Mouse (Mus musculus) embryonic facial prominence, embryonic 15.5 days (tissue): ENCODE measurements at regions not wholly inside any gene's neighbourhood (a gene's known extent, or its start where the extent isn't known, plus 50 kb on each side); places are given as distances from the start of the nearest gene placed in this dataset.

Experiments used
- ATAC-seq: fragments of 200-750 bp; cut with Nextera tagmentation; 2 replicates; pipeline ENCODE4 v1.8.0; 2017; ENCODE audit warnings: low read depth, moderate TSS enrichment; ENCODE audit not compliant: insufficient number of reproducible peaks, low FRiP score, low TSS enrichment
- H3K27ac ChIP-seq: fragments of 300-500 bp; sonication (generic); replicated peaks from 2 replicates; pipeline ENCODE4 v1.5.1; 2015; ENCODE audit warnings: mild to moderate bottlenecking, inconsistent platforms
- H3K27me3 ChIP-seq: fragments of 300-500 bp; sonication (generic); 2 replicates; pipeline ENCODE4 v1.6.1; 2015; ENCODE audit warnings: inconsistent platforms
- H3K36me3 ChIP-seq: fragments of 300-500 bp; sonication (generic); 2 replicates; pipeline ENCODE4 v1.6.1; 2015; ENCODE audit warnings: mild to moderate bottlenecking, inconsistent platforms
- H3K4me1 ChIP-seq: fragments of 300-500 bp; sonication (generic); 2 replicates; pipeline ENCODE4 v1.6.1; 2015; ENCODE audit warnings: inconsistent platforms
- H3K4me2 ChIP-seq: fragments of 300-500 bp; sonication (generic); replicated peaks from 2 replicates; pipeline ENCODE4 v1.6.1; 2015; ENCODE audit warnings: mild to moderate bottlenecking, inconsistent platforms
- H3K4me3 ChIP-seq: fragments of 300-500 bp; sonication (generic); replicated peaks from 2 replicates; pipeline ENCODE4 v1.5.1; 2015; ENCODE audit warnings: mild to moderate bottlenecking, inconsistent platforms
- H3K9ac ChIP-seq: fragments of 300-500 bp; sonication (generic); 2 replicates; pipeline ENCODE4 v1.6.1; 2015; ENCODE audit warnings: inconsistent platforms
- H3K9me3 ChIP-seq: fragments of 300-500 bp; sonication (generic); replicated peaks from 2 replicates; pipeline ENCODE4 v1.6.1; 2016; ENCODE audit warnings: inconsistent platforms
- WGBS: fragments of 180-500 bp; shearing (Covaris S2); methylation state at CpG from one replicate; pipeline ENCODE4 v1.1.7; 2015; 5-methylcytosine and 5-hydroxymethylcytosine counted together

GRCm38 (mm10) chr8:80422190-80422589 is 71.4 kb upstream of the Gypa start:
- Histone ChIP-seq H3K27ac (no peak overlapping the region), H3K9me3 (no peaks in the 10 kb centered on the region), H3K4me1 (no peaks in the 10 kb centered on the region), H3K4me2 (no peak overlapping the region), H3K27me3 (no peaks in the 10 kb centered on the region), H3K9ac (no peak overlapping the region), H3K36me3 (no peaks in the 10 kb centered on the region), H3K4me3 (no peak overlapping the region)
- no peak for ATAC-seq
- WGBS = 74% methylated on average over 6 of the region's 6 CpGs

DNA sequence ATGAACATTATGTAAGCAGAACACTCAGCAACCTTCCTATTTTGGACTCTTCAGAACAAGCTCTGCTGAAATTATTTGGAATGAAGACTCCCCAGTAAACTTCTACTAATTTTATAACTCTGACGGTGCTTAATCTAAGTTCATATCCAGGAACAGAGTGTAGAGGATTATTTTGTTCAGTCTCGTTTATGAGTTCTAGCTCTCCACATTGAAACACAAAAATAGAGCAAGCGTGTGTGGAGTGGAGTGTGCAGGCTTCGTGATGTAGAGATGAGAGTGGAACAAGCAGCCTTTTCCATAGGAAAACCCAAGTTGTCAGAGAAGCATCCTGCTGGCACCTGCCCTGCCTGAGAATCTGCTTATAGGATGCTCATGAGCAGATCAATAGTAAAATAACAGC is 77.5 kb upstream of the Gypa start:
- Histone ChIP-seq H3K9me3 (no peaks in the 10 kb centered on the region), H3K4me3 (no peak overlapping the region), H3K4me2 (no peak overlapping the region), H3K27ac (no peak overlapping the region), H3K36me3 (no peaks in the 10 kb centered on the region), H3K27me3 (no peaks in the 10 kb centered on the region), H3K4me1 (no peaks in the 10 kb centered on the region), H3K9ac (no peak overlapping the region)
- ATAC-seq = no peak
- whole genome bisulfite sequencing = 86% methylated on average over 4 of the region's 4 CpGs

DNA sequence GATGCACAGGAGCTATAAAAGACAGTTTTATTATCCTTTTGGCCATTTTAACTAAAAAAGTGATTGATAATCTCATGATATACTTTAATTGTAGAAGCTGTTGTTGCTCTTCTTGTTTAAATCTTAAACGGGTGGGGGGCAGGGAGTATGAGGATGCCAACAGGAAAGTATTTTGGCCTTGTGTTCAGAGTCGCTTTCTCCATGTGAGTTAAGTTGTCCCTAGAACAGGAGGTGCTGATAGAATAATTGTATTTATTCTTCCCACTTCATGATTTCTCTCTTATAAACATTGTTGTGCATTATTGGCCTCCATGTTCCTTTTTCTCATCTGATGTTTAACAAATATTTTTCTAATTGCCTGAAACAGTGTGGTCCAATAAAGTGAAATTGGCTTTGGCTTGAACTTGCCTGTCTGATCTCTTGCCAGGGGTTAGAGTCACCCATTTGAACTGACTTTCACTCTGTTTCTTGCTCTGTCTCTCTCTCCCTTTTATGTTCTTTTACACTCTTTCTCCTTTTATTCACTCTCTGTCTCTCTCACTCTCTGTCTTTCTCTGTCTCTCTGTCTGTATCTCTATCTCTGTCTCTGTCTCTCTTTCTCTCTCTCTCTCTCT is 93.9 kb upstream of the Gypa start:
- no peak for ATAC-seq
- no peak overlapping the region for H3K4me3 ChIP-seq
- no peak overlapping the region for H3K27ac ChIP-seq
- no peak overlapping the region for H3K9ac ChIP-seq
- H3K4me1 ChIP-seq = no peaks in the 10 kb centered on the region
- no peaks in the 10 kb centered on the region for H3K9me3 ChIP-seq
- H3K36me3 ChIP-seq = no peaks in the 10 kb centered on the region
- no peak overlapping the region for H3K4me2 ChIP-seq
- WGBS = 73% methylated on average over 2 of the region's 2 CpGs
- H3K27me3 ChIP-seq = no peaks in the 10 kb centered on the region

GRCm38 (mm10) chr8:80395010-80395409 is 98.6 kb upstream of the Gypa start:
- no peaks in the 10 kb centered on the region for H3K4me1 ChIP-seq
- H3K9ac ChIP-seq = no peak overlapping the region
- no peaks in the 10 kb centered on the region for H3K36me3 ChIP-seq
- WGBS = 53% methylated on average over 5 of the region's 5 CpGs
- ATAC-seq = no peak
- H3K27me3 ChIP-seq = no peaks in the 10 kb centered on the region
- H3K4me2 ChIP-seq = no peak overlapping the region
- no peaks in the 10 kb centered on the region for H3K9me3 ChIP-seq
- H3K4me3 ChIP-seq = no peak overlapping the region
- no peak overlapping the region for H3K27ac ChIP-seq

DNA sequence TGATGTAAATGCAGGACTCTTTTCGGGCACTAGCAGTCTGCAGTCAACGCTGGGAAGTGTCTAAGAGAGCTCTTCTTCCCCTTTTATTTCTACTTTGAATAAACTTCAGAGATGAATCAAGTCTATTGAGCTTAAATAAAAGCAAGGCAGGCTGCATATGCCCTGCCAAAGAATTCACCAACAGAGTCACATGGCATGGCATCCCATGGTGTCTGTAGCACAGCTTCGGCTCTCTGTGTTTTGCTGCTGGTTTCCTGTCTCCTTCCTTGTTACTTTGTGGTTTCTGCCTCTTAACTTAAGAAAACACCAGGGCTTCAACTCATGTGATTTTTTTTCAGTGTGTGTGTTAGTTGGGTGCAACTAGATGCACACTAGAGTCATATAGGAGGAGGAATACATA is 100.5 kb upstream of the Gypa start:
- no peak for ATAC-seq
- no peak overlapping the region for H3K4me2 ChIP-seq
- H3K27me3 ChIP-seq = no peaks in the 10 kb centered on the region
- H3K4me3 ChIP-seq = no peak overlapping the region
- H3K4me1 ChIP-seq = no peaks in the 10 kb centered on the region
- no peak overlapping the region for H3K9ac ChIP-seq
- H3K36me3 ChIP-seq = no peaks in the 10 kb centered on the region
- H3K9me3 ChIP-seq = no peaks in the 10 kb centered on the region
- WGBS = 81% methylated on average over 3 of the region's 3 CpGs
- H3K27ac ChIP-seq = no peak overlapping the region

DNA sequence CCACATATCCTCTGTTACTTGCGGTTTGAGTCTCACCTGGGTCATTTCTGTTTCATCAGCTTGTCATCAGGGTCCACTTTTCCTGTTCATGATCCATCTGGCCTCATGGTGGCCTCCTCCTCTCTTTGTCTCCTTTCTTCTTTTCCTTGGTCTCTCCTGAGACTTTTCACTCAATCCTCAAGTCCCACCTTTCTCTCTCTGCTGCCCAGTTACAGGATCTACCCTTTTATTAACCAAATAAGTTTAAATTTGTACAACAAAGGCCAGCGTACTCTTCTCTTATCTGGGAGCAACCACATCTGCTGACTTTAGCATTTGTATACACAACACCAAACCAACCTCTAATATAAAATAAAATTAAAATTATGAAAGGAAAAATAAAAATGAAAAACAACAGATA is 124.4 kb upstream of the Gypa start:
- H3K36me3 ChIP-seq = no peaks in the 10 kb centered on the region
- no peaks in the 10 kb centered on the region for H3K9me3 ChIP-seq
- no peaks in the 10 kb centered on the region for H3K27me3 ChIP-seq
- H3K9ac ChIP-seq = no peak overlapping the region
- H3K4me2 ChIP-seq = no peak overlapping the region
- H3K4me1 ChIP-seq = no peaks in the 10 kb centered on the region
- WGBS = 92% methylated on average over 2 of the region's 2 CpGs
- H3K27ac ChIP-seq = no peak overlapping the region
- no peak for ATAC-seq
- no peak overlapping the region for H3K4me3 ChIP-seq

- no peak overlapping the region for H3K9ac ChIP-seq
- H3K27me3 ChIP-seq = no peaks in the 10 kb centered on the region
- H3K9me3 ChIP-seq = no peaks in the 10 kb centered on the region
- no peaks in the 10 kb centered on the region for H3K36me3 ChIP-seq
- no peak overlapping the region for H3K4me3 ChIP-seq
- H3K4me2 ChIP-seq = no peak overlapping the region
- ATAC-seq = no peak
- H3K4me1 ChIP-seq = no peaks in the 10 kb centered on the region
- H3K27ac ChIP-seq = no peak overlapping the region
- 69% methylated on average over 7 of the region's 7 CpGs for WGBS
Observed at GRCm38 (mm10) chr8:80364059-80364458, 129.5 kb upstream of the Gypa start.

DNA sequence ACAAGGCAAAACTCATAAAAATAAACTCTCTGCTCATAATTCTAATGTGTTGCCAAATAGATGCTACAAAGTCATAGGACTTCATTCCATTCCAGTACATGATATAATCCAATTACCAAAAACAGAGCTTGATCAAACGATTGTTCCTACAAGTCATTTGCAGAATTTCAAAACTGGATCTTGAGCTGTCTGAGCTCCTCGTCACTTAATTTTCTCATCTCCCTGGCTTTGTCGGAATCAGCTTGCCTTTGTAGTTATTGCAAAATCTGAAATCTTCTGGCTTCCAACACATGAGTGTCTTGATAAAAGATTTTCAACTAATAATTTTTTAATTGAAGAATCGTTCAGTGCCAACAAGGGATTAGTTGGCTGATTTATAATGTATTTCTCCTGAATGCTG is 150.3 kb upstream of the Gypa start:
- Histone ChIP-seq H3K4me2 (no peak overlapping the region), H3K4me3 (no peak overlapping the region), H3K9ac (no peak overlapping the region), H3K4me1 (no peaks in the 10 kb centered on the region), H3K9me3 (no peaks in the 10 kb centered on the region), H3K27ac (no peak overlapping the region), H3K27me3 (no peaks in the 10 kb centered on the region), H3K36me3 (no peaks in the 10 kb centered on the region)
- ATAC-seq = no peak
- 83% methylated on average over 4 of the region's 4 CpGs for WGBS

GRCm38 (mm10) chr8:80337872-80338271 is 155.7 kb upstream of the Gypa start:
- no peaks in the 10 kb centered on the region for H3K9me3 ChIP-seq
- no peak for ATAC-seq
- H3K36me3 ChIP-seq = no peaks in the 10 kb centered on the region
- no peaks in the 10 kb centered on the region for H3K27me3 ChIP-seq
- H3K4me2 ChIP-seq = no peak overlapping the region
- H3K4me1 ChIP-seq = no peaks in the 10 kb centered on the region
- no peak overlapping the region for H3K9ac ChIP-seq
- no peak overlapping the region for H3K27ac ChIP-seq
- no peak overlapping the region for H3K4me3 ChIP-seq
- 72% methylated on average over 2 of the region's 2 CpGs for WGBS

- Histone ChIP-seq H3K4me2 (no peak overlapping the region), H3K4me1 (no peaks in the 10 kb centered on the region), H3K27me3 (no peaks in the 10 kb centered on the region), H3K36me3 (no peaks in the 10 kb centered on the region), H3K4me3 (no peak overlapping the region), H3K9me3 (no peaks in the 10 kb centered on the region), H3K27ac (no peak overlapping the region), H3K9ac (no peak overlapping the region)
- 37% methylated on average over 2 of the region's 2 CpGs for WGBS
- ATAC-seq = no peak
Observed at GRCm38 (mm10) chr8:80328676-80329075, 164.9 kb upstream of the Gypa start.

GRCm38 (mm10) chr8:80325859-80326258 is 167.7 kb upstream of the Gypa start:
- ATAC-seq = no peak
- Histone ChIP-seq H3K9ac (no peak overlapping the region), H3K4me1 (no peaks in the 10 kb centered on the region), H3K27ac (no peak overlapping the region), H3K36me3 (no peaks in the 10 kb centered on the region), H3K4me2 (no peak overlapping the region), H3K9me3 (no peaks in the 10 kb centered on the region), H3K27me3 (no peaks in the 10 kb centered on the region), H3K4me3 (no peak overlapping the region)
- WGBS = 87% methylated on average over 3 of the region's 3 CpGs

DNA sequence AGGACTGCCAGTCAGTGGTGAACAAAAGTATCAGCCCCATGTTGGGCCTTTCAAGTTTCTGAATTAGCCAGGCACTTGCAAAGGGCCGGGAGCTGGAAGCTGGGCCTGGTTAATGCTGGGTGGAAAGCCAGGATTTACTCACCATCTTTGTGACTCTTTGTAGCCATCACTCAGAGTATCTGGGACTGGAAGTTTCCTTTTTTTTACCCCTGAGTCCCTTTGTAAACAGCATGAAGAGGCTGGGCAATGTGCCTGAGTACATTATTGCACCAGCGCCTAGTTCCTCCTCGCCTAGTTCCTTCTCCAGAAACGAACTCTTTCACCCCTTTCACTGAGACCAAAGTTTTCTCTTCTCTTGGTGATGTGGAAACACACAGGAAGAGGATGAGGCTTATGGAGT is 168.4 kb upstream of the Gypa start:
- no peaks in the 10 kb centered on the region for H3K36me3 ChIP-seq
- 57% methylated on average over 4 of the region's 4 CpGs for WGBS
- H3K4me2 ChIP-seq = no peak overlapping the region
- no peak overlapping the region for H3K4me3 ChIP-seq
- no peaks in the 10 kb centered on the region for H3K4me1 ChIP-seq
- no peak for ATAC-seq
- no peak overlapping the region for H3K27ac ChIP-seq
- H3K9ac ChIP-seq = no peak overlapping the region
- no peaks in the 10 kb centered on the region for H3K27me3 ChIP-seq
- no peaks in the 10 kb centered on the region for H3K9me3 ChIP-seq
